Mouse (Mus musculus) MEL (cell line): ENCODE measurements around the gene Bola3. TPM values are rescaled to one million over a fixed set of nuclear protein-coding genes. Genes with fewer than 3 reads are reported as not detected.

Experiments used
- DNase-seq: peaks from one replicate; pipeline ENCODE4 v3.0.0; 2011; ENCODE audit warnings: low read depth, low spot score
- H3K27ac ChIP-seq: 2 replicates; pipeline ENCODE4 v1.5.1; 2012; ENCODE audit warnings: low read depth, mild to moderate bottlenecking, control low read depth, low read length, moderate library complexity; ENCODE audit not compliant: control insufficient read depth
- H3K27me3 ChIP-seq, 2 experiments: fragments of 150-350 bp in 1 of 2; sonication (generic) in 1 of 2; 2 replicates each; pipeline ENCODE4 v1.6.1; 2012; ENCODE audit warnings: low read length in 2 of 2, mild to moderate bottlenecking in 2 of 2, improper control_type of control experiment in 1 of 2, moderate library complexity in 1 of 2; ENCODE audit not compliant: insufficient read depth in 2 of 2, control insufficient read depth in 1 of 2
- H3K36me3 ChIP-seq, 2 experiments: 2 replicates each; pipeline ENCODE4 v1.6.1; 2012 to 2014; ENCODE audit warnings: low read length in 2 of 2, improper control_type of control experiment in 1 of 2, inconsistent platforms in 1 of 2, mild to moderate bottlenecking in 1 of 2; ENCODE audit not compliant: insufficient read depth in 2 of 2, control insufficient read depth in 1 of 2
- H3K4me1 ChIP-seq, 2 experiments: fragments of 150-350 bp in 1 of 2; sonication (generic) in 1 of 2; 2 replicates each; pipeline ENCODE4 v1.6.1; 2012; ENCODE audit warnings: low read length in 2 of 2, improper control_type of control experiment in 1 of 2, mild to moderate bottlenecking in 1 of 2; ENCODE audit not compliant: insufficient read depth in 2 of 2, control insufficient read depth in 1 of 2
- H3K4me3 ChIP-seq, 2 experiments: fragments of 150-350 bp in 1 of 2; sonication (generic) in 1 of 2; 2 replicates each; pipeline ENCODE4 v1.5.1; 2012; ENCODE audit warnings: low read depth in 2 of 2, low read length in 2 of 2, mild to moderate bottlenecking in 2 of 2, moderate library complexity in 2 of 2, control low read depth in 1 of 2, improper control_type of control experiment in 1 of 2; ENCODE audit not compliant: control insufficient read depth in 1 of 2, insufficient read depth in 1 of 2
- H3K79me2 ChIP-seq: 2 replicates; pipeline ENCODE4 v1.6.1; 2012; ENCODE audit warnings: mild to moderate bottlenecking, low read length, moderate library complexity; ENCODE audit not compliant: control insufficient read depth, poor library complexity, insufficient read depth
- H3K9ac ChIP-seq: 2 replicates; pipeline ENCODE4 v1.6.1; 2012; ENCODE audit warnings: low read depth, mild to moderate bottlenecking, control low read depth, low read length, moderate library complexity; ENCODE audit not compliant: control insufficient read depth, poor library complexity, severe bottlenecking
- H3K9me3 ChIP-seq: fragments of 150-350 bp; sonication (generic); replicated peaks from 2 replicates; pipeline ENCODE4 v1.6.1; 2012; ENCODE audit warnings: mild to moderate bottlenecking, low read length, improper control_type of control experiment, moderate library complexity; ENCODE audit not compliant: insufficient read depth
- BHLHE40 ChIP-seq: IDR thresholded peaks from 2 replicates; pipeline ENCODE4 v1.6.1; 2012; ENCODE audit warnings: low read depth, mild to moderate bottlenecking, inconsistent platforms, low read length, improper control_type of control experiment, borderline replicate concordance
- CHD2 ChIP-seq: IDR thresholded peaks from 2 replicates; pipeline ENCODE4 v1.6.1; 2011; ENCODE audit warnings: low read length, improper control_type of control experiment
- CTCF ChIP-seq, 3 experiments: IDR thresholded peaks in 2 of 3; conservative IDR thresholded peaks in 1 of 3; 2 replicates each; pipeline ENCODE4 v1.5.1; 2011 to 2012; ENCODE audit warnings: low read length in 3 of 3, low read depth in 2 of 3, mild to moderate bottlenecking in 2 of 3, improper control_type of control experiment in 1 of 3, inconsistent platforms in 1 of 3, mixed read lengths in 1 of 3, moderate library complexity in 1 of 3; ENCODE audit not compliant: control insufficient read depth in 1 of 3, insufficient read depth in 1 of 3, poor library complexity in 1 of 3, severe bottlenecking in 1 of 3
- ELF1 ChIP-seq: IDR thresholded peaks from 2 replicates; pipeline ENCODE4 v1.6.1; 2014; ENCODE audit warnings: low read depth, mild to moderate bottlenecking, inconsistent platforms, low read length, improper control_type of control experiment, moderate library complexity
- ETS1 ChIP-seq: IDR thresholded peaks from 2 replicates; pipeline ENCODE4 v1.6.1; 2012; ENCODE audit warnings: low read depth, mild to moderate bottlenecking, inconsistent platforms, low read length, improper control_type of control experiment, moderate library complexity
- KAT2A ChIP-seq: conservative IDR thresholded peaks from 2 replicates; pipeline ENCODE4 v1.6.1; 2012; ENCODE audit warnings: low read depth, low read length, improper control_type of control experiment, inconsistent platforms
- MAFK ChIP-seq: IDR thresholded peaks from 2 replicates; pipeline ENCODE4 v1.6.1; 2011; ENCODE audit warnings: low read depth, mild to moderate bottlenecking, low read length, improper control_type of control experiment, borderline replicate concordance
- MAX ChIP-seq: IDR thresholded peaks from 2 replicates; pipeline ENCODE4 v1.6.1; 2011; ENCODE audit warnings: low read length, improper control_type of control experiment
- MAZ ChIP-seq: IDR thresholded peaks from 2 replicates; pipeline ENCODE4 v1.6.1; 2012; ENCODE audit warnings: low read depth, mild to moderate bottlenecking, inconsistent platforms, low read length, improper control_type of control experiment
- MXI1 ChIP-seq: IDR thresholded peaks from 2 replicates; pipeline ENCODE4 v1.6.1; 2011; ENCODE audit warnings: mild to moderate bottlenecking, low read depth, low read length, improper control_type of control experiment
- MYB ChIP-seq: IDR thresholded peaks from 2 replicates; pipeline ENCODE4 v1.6.1; 2011; ENCODE audit warnings: mild to moderate bottlenecking, low read depth, low read length, improper control_type of control experiment
- NELFE ChIP-seq: IDR thresholded peaks from 2 replicates; pipeline ENCODE4 v1.6.1; 2011; ENCODE audit warnings: low read depth, low read length, improper control_type of control experiment
- POLR2A ChIP-seq, 2 experiments: IDR thresholded peaks; 2 replicates each; pipeline ENCODE4 v1.6.1; 2011 to 2012; ENCODE audit warnings: low read length in 2 of 2, mild to moderate bottlenecking in 2 of 2, control low read depth in 1 of 2, improper control_type of control experiment in 1 of 2, low read depth in 1 of 2, moderate library complexity in 1 of 2; ENCODE audit not compliant: control insufficient read depth in 1 of 2, insufficient read depth in 1 of 2, poor library complexity in 1 of 2
- POLR2AphosphoS2 ChIP-seq: IDR thresholded peaks from 2 replicates; pipeline ENCODE4 v1.6.1; 2011; ENCODE audit warnings: low read length, improper control_type of control experiment
- POLR2AphosphoS5 ChIP-seq: IDR thresholded peaks from 2 replicates; pipeline ENCODE4 v1.6.1; 2012; ENCODE audit warnings: low read depth, borderline replicate concordance, mild to moderate bottlenecking, inconsistent platforms, low read length, moderate library complexity, mixed read lengths
- RAD21 ChIP-seq: IDR thresholded peaks from 2 replicates; pipeline ENCODE4 v1.6.1; 2011; ENCODE audit warnings: mild to moderate bottlenecking, low read depth, low read length, improper control_type of control experiment
- SIN3A ChIP-seq: IDR thresholded peaks from 2 replicates; pipeline ENCODE4 v1.6.1; 2012; ENCODE audit warnings: low read length, improper control_type of control experiment, inconsistent platforms
- TAL1 ChIP-seq: IDR thresholded peaks from 2 replicates; pipeline ENCODE4 v1.6.1; 2012; ENCODE audit warnings: mild to moderate bottlenecking, inconsistent platforms, low read length, moderate library complexity, mixed read lengths
- TCF12 ChIP-seq: IDR thresholded peaks from 2 replicates; pipeline ENCODE4 v1.6.1; 2014; ENCODE audit warnings: low read depth, mild to moderate bottlenecking, inconsistent platforms, low read length, improper control_type of control experiment, moderate library complexity
- UBTF ChIP-seq: IDR thresholded peaks from 2 replicates; pipeline ENCODE4 v1.6.1; 2012; ENCODE audit warnings: low read depth, mild to moderate bottlenecking, inconsistent platforms, low read length, improper control_type of control experiment, moderate library complexity, borderline replicate concordance; ENCODE audit not compliant: insufficient read depth
- ZKSCAN1 ChIP-seq: IDR thresholded peaks from 2 replicates; pipeline ENCODE4 v1.6.1; 2012; ENCODE audit warnings: low read depth, mild to moderate bottlenecking, inconsistent platforms, low read length, improper control_type of control experiment, moderate library complexity
- polyA plus RNA-seq, 2 experiments: library from polyadenylated mRNA; stranded (reverse) in 1 of 2; unstranded in 1 of 2; fragments of >175 nt in 1 of 2; fragments of >200 nt in 1 of 2; gene quantifications; 2 replicates each; pipeline versions ENCODE4 v1.2.1 to v1.2.4; 2012; ENCODE audit warnings: low replicate concordance in 2 of 2, low read depth in 1 of 2; ENCODE audit not compliant: insufficient read length in 2 of 2, insufficient read depth in 1 of 2, missing spikeins in 1 of 2
- total RNA-seq: library from RNA; depleted of rRNA; stranded (reverse); fragments of 300-350 nt; gene quantifications from 2 replicates; pipeline ENCODE4 v1.2.3, GENCODE M21; 2012

Gene Bola3
- total and polyA plus RNA-seq, 3 experiments = 55.2 to 211 TPM; not detected in 1

DNA sequence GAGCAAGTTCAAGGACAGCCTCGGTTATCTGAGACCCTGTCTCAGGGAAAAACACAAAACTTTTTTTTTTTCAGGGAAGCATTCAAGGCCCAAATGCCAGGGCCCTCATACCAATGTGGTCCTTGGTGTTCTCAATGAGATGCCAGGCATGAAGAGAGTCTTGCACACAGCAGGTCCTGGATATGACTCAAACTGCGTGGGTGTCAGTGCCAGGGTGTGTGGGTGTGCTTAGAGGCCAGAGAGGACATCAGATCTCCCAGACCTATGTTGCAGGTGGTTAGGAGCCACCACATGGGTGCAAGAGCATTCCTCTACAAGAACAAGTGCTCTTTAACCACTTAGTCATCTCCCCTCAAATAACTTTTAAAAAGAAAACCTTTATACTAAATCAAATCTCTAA, 47.7 kb upstream of the Bola3 start:
- no peak for DNase-seq
- TF ChIP-seq UBTF (no peak), MAZ (no peak), KAT2A (no peak), POLR2A (IDR thresholded peaks at IDR 0.05; ENCODE audit: control insufficient read depth in 1 of 2, insufficient read depth in 1 of 2, low read depth in 1 of 2, low read length in 2 of 2, poor library complexity in 1 of 2) (no peak), MXI1 (no peak), MAFK (no peak), BHLHE40 (no peak), POLR2AphosphoS5 (no peak), MAX (no peak), CTCF (IDR thresholded peaks at IDR 0.05 in 2 of 3, conservative IDR thresholded peaks at IDR 0.05 in 1 of 3; ENCODE audit: control insufficient read depth in 1 of 3, insufficient read depth in 1 of 3, low read depth in 2 of 3, low read length in 3 of 3, poor library complexity in 1 of 3, severe bottlenecking in 1 of 3) (no peak), NELFE (no peak), POLR2AphosphoS2 (no peak)
- peaks cover 7 to 13% of the 10 kb centered on the region in 2 experiments for H3K36me3 ChIP-seq
- H3K9ac ChIP-seq = no peak overlapping the region
- H3K4me3 ChIP-seq = no peak overlapping the region
- no peaks in the 10 kb centered on the region for H3K79me2 ChIP-seq
- H3K9me3 ChIP-seq = no peaks in the 10 kb centered on the region
- no peak overlapping the region for H3K27ac ChIP-seq
- H3K4me1 ChIP-seq = peaks cover 0 to 13% of the 10 kb centered on the region in 2 experiments; a peak in 2 of 4 replicates
- H3K27me3 ChIP-seq = no peaks in the 10 kb centered on the region

GRCm38 (mm10) chr6:83302264-83302663, 46.7 kb upstream of the Bola3 start:
- peaks cover 0 to 13% of the 10 kb centered on the region in 2 experiments; a peak in 2 of 4 replicates for H3K4me1 ChIP-seq
- H3K36me3 ChIP-seq = peaks cover 7 to 13% of the 10 kb centered on the region in 2 experiments
- H3K79me2 ChIP-seq = no peaks in the 10 kb centered on the region
- no peak overlapping the region for H3K4me3 ChIP-seq
- DNase-seq = no peak
- no peaks in the 10 kb centered on the region for H3K27me3 ChIP-seq
- H3K9me3 ChIP-seq = no peaks in the 10 kb centered on the region
- H3K27ac ChIP-seq = no peak overlapping the region
- H3K9ac ChIP-seq = no peak overlapping the region
- TF ChIP-seq ZKSCAN1 (no peak), SIN3A (no peak), UBTF (no peak), MXI1 (no peak), RAD21 (no peak), ETS1 (no peak), CHD2 (no peak), NELFE (no peak), MAZ (no peak), MYB (no peak), TCF12 (no peak), MAX (no peak), ELF1 (no peak), TAL1 (no peak)
